In genomic region chr12:12401504-12401903, GRCm38 (mm10) we compare ENCODE assay signal across 8 mouse cellular contexts.
DNase-seq lines count a peak whose midpoint lies in the region; ATAC-seq and TF ChIP-seq lines count a peak whose summit lies in the region.

No protein-coding gene starts in this region.

- no peak for TF ChIP-seq CTCF in embryonic fibroblast, embryonic 13.5 days (IDR thresholded peaks at IDR 0.05; ENCODE audit: borderline replicate concordance, insufficient read depth, low read length)

- no peaks in the 10 kb centered on the region for H3K27me3 ChIP-seq in intestine, embryonic 14.5 days (replicated peaks; ENCODE audit: control insufficient read depth, insufficient read depth, low read length)
- H3K27me3 ChIP-seq in midbrain, embryonic 16.5 days (ENCODE audit: control insufficient read depth, insufficient read depth, low read depth, low read length) = no peaks in the 10 kb centered on the region

- H3K4me3 ChIP-seq in embryonic fibroblast, embryonic 13.5 days (ENCODE audit: insufficient read depth, low read length) = peak overlapping the region; percentile 11; the same call in 1 of the 2 replicates
- H3K4me3 ChIP-seq in intestine, embryonic 14.5 days (ENCODE audit: low read depth, low read length) = 0 out of 2 replicates have a peak overlapping the region, but pooled peaks have one; percentile 6
- H3K4me3 ChIP-seq in midbrain, embryonic 16.5 days (ENCODE audit: low read depth, low read length) = no peak overlapping the region

- WGBS in intestine, embryonic 14.5 days = 23% methylated on average over 15 of the region's 15 CpGs
- WGBS in midbrain, embryonic 16.5 days = 70% methylated on average over 15 of the region's 15 CpGs

- DNase-seq in cerebellum, postnatal 10 days = peak; percentile 55 to 68
- no peak for DNase-seq in cerebellum, adult 9-11 months
- peak; percentile 2 to 11 for DNase-seq in B cell, adult 2 months
- DNase-seq in intestine, embryonic 14.5 days (ENCODE audit: low spot score) = peak; percentile 63
- DNase-seq in left cerebral cortex, adult 18-20 months (ENCODE audit: low spot score in 2 of 2) = no peak
- DNase-seq in frontal cortex, adult 2 months (ENCODE audit: extremely low spot score in 1 of 2, low spot score in 1 of 2) = no peak

- peak overlapping the region; percentile 10; the same call in 1 of the 2 replicates for H3K9ac ChIP-seq in intestine, embryonic 14.5 days (ENCODE audit: low read length)
- H3K9ac ChIP-seq in midbrain, embryonic 16.5 days (ENCODE audit: low read depth, low read length) = no peak overlapping the region

- H3K9me3 ChIP-seq in intestine, embryonic 14.5 days (ENCODE audit: control insufficient read depth, low read length) = no peaks in the 10 kb centered on the region
- H3K9me3 ChIP-seq in midbrain, embryonic 16.5 days (replicated peaks; ENCODE audit: control insufficient read depth, low read length, poor library complexity, severe bottlenecking) = no peaks in the 10 kb centered on the region

- peak overlapping the region; percentile 51 for H3K4me2 ChIP-seq in intestine, embryonic 14.5 days (ENCODE audit: low read length)
- peak overlapping the region; percentile 7; the same call in 1 of the 2 replicates for H3K4me2 ChIP-seq in midbrain, embryonic 16.5 days (ENCODE audit: low read length)

- H3K4me1 ChIP-seq in embryonic fibroblast, embryonic 13.5 days (ENCODE audit: control insufficient read depth, insufficient read depth, low read length) = peaks cover 4% of the 10 kb centered on the region; the same call in 1 of the 2 replicates
- peaks cover 10% of the 10 kb centered on the region; the same call in 1 of the 2 replicates for H3K4me1 ChIP-seq in intestine, embryonic 14.5 days (replicated peaks; ENCODE audit: control insufficient read depth, insufficient read depth, low read length)
- H3K4me1 ChIP-seq in midbrain, embryonic 16.5 days (ENCODE audit: control insufficient read depth, insufficient read depth, low read length) = no peaks in the 10 kb centered on the region

- no peak overlapping the region for H3K27ac ChIP-seq in embryonic fibroblast, embryonic 13.5 days (ENCODE audit: insufficient read depth, low read length)
- H3K27ac ChIP-seq in intestine, embryonic 14.5 days (ENCODE audit: low read depth) = peak overlapping the region; percentile 38; the same call in 1 of the 2 replicates
- no peak overlapping the region for H3K27ac ChIP-seq in midbrain, embryonic 16.5 days (ENCODE audit: low read length)

- no peak for TF ChIP-seq POLR2A in embryonic fibroblast, embryonic 13.5 days (IDR thresholded peaks at IDR 0.05; ENCODE audit: low read depth, low read length)

- ATAC-seq in intestine, embryonic 14.5 days (replicated peaks; ENCODE audit: low FRiP score, low TSS enrichment, low read depth) = no peak
- no peak for ATAC-seq in midbrain, embryonic 16.5 days

- no peaks in the 10 kb centered on the region for H3K36me3 ChIP-seq in intestine, embryonic 14.5 days (ENCODE audit: control insufficient read depth, insufficient read depth, low read length)
- no peaks in the 10 kb centered on the region for H3K36me3 ChIP-seq in midbrain, embryonic 16.5 days (ENCODE audit: control insufficient read depth, insufficient read depth, low read length)

Comparison
In these comparisons a context has a peak if more than half of its experiments do, and no peak if none do; other contexts are left out.
1. DNase-seq: peak in cerebellum, postnatal 10 days (2 of 2), B cell, adult 2 months (2 of 2) and intestine, embryonic 14.5 days (single experiment); none in cerebellum, adult 9-11 months (single experiment), left cerebral cortex, adult 18-20 months (0 of 2) and frontal cortex, adult 2 months (0 of 2).